Mouse (Mus musculus) cerebellum, postnatal 36 days (tissue): Measurements from ENCODE around the gene Pdrg1.

Source experiments
- DNase-seq, 2 experiments: peaks; one replicate each; pipeline ENCODE4 v3.0.0; 2021 to 2022; ENCODE audit warnings: mixed read lengths in 2 of 2

The Pdrg1 gene

GRCm38 (mm10) chr2:153031126-153032082 lies 16.2 kb upstream of the Pdrg1 start, which contains the start of gene Xkr7:
Gene Xkr7 (plus strand): TSS chr2:153031852.
- peak; percentile 68 to 76 for DNase-seq

GRCm38 (mm10) chr2:153030422-153030821 lies 15.2 kb upstream of the Pdrg1 start:
- DNase-seq: no peak

GRCm38 (mm10) chr2:153027501-153027900 lies 12.3 kb upstream of the Pdrg1 start:
- peak; percentile 60 to 61 for DNase-seq

- DNase-seq: no peak
Measured at GRCm38 (mm10) chr2:153026052-153026451, 10.8 kb upstream of the Pdrg1 start.

DNA sequence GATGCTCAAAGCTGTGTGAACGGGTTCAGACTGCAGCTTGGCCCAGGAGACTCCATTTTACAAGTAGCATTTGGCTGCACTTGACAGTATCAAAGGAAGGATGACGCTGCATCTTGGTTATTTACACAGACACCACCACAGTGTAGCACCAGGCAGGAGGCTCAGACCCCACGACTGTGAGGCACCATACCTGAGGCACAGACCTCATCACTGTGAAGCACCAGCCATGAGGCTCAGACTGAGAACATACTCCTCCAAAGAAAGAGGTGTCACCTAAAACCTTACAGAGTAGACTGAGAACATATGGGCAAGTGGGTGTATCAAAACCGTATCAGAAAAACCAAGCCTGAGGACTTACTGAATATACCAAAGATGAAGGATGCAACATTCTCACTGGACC lies 7.6 kb upstream of the Pdrg1 start:
- DNase-seq: no peak

DNA sequence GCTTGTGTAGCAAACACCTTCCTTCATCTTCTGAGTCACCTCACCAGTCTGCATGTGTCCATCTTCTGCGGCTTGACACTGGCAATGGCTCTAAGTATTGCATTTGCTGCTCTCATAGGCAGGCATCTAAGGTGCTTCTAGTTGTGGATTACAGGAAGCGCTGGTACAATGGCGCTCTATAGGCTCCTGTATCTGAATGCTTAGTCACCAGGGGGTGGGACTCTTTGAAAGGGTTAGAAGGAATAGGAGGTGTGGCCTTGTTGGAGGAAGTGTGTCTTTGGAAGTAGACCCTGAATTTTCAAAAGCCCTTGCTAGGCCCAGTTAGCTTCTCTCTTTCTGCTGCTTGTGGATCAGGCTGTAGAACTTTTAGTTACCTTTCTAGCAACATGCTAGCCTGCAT lies 5.9 kb upstream of the Pdrg1 start:
- no peak for DNase-seq

GRCm38 (mm10) chr2:153019355-153019754 lies 4.1 kb upstream of the Pdrg1 start:
- DNase-seq: no peak

DNA sequence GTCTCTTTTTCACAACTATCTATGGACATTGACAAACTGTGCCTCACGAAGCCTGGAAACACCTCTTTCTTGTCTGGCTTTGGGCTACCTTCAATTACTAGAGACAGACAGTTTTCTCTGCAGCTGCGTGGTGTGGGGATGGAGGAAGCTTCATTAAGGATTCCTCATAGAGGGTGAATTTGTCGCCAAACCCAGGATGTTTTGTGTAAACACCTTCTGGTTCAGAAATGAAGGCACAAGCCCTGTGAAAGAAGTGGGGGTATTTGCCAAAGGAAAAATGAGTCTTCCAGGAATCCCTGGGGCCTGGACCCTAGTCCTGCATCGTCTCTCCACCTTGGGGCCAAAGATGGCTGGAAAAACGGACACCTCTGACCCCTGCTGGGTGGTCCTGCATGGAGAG lies 1.6 kb upstream of the Pdrg1 start:
- DNase-seq: no peak

DNA sequence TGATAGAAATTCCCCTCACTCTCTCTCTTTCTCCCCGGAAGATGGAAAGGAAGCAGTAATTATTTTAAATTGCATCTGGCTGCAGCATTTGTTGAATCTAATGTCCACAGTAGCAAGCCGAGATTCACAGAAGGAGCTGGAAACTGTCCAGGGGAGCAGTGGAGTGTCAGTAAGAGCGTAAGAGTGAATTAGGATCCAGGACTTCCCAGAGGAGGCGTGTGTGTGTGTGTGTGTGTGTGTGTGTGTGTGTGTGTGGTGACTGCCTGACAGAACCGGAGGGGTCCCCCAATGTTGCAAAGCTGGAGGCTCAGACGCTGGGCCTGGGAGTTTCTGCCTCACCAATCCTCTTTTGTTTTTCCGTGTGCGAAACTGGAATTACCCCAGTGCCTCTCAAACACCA lies 577 bp upstream of the Pdrg1 start:
- peak; percentile 44 to 60 for DNase-seq

DNA sequence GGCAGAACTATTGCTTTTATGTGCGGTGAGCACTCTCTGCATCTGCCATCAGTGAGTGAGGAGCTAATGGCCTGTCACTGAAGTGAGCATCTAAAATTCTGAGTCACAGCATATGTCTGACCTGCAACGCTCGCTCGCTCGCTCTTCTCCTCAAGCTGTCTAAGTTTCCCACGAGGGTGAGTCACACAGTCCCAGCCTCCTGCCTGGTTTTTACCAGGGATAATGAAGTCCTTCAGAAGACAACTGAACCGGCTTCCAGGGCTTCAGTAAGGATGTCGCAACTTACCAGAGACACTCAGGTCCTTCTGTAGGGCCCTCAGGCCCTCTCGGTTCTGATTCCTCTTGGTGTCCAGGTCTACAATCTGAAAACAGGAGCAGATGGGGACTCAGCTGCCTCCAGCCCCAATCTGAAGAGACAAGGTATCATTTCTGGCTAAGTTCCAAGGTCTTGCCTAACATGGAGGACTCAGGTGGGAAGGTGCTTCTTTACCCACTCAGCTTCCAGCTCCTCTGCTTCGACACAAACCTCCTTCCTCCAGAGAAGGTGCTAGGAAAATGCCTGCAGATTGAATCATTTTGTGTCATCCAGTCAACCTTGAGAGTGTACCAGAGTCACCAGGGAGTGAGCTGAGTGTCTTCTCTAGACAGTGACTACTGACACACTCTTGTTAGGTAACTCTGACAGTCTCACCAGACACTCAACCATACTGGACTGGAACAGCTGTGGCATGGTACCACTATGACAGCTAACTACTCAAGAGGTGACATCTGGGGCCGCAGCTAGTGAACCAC lies 1.3 kb downstream of the Pdrg1 start:
- DNase-seq: no peak

GRCm38 (mm10) chr2:153009192-153009973 lies 5.8 kb downstream of the Pdrg1 start:
- DNase-seq: peak; percentile 72

DNA sequence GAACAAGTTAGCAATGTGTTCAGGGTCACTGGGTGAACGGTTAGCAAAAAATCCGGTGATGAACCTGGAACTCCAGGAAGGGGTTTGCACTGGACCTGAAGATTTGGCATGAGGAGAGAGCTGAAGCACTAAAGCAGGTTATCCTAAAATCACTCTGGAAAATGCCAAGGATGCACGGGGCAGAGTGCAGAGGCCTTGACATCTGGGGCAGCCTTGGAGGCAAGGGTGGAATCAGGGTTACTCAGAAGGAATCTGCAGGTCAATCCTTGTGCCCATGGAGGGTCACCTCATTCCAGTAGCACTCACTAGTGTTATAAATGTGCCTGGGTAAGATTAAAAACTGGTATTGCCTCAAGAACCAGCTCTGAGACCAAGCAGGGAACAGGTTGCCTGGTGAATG lies 9.2 kb downstream of the Pdrg1 start:
- no peak for DNase-seq

DNA sequence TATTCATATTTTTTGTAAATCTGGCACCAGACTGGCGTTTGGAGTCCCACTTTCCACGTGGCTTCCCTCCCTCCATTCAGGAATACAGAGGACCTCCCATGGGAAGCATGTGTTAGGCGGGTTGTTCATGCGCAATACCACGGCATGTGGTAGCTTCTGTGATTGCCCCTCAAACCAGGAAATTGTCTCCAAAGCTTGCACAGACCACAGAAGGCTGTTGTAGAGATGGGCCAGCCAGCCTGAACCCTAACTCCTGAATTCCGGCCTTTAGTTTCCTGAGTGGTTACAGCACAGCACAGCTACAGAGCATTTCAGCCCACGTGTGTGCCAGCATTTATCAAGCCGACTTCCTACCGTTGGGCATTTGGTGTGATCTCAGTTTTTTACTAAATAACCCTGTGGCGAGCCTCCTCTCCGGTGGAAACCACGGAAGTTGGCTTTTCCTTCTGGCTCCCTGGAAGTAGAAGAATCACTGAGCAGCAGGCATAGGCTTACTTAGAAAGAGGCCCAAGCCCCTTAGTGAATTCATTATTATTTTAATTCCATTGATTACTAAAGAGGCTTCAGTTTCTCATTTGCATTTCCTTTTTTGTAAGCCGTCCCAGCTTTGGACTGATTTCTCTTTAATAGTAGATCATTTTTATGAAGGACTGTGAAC lies 11.4 kb downstream of the Pdrg1 start:
- DNase-seq: no peak

GRCm38 (mm10) chr2:153002492-153003248 lies 12.6 kb downstream of the Pdrg1 start:
- no peak for DNase-seq

DNA sequence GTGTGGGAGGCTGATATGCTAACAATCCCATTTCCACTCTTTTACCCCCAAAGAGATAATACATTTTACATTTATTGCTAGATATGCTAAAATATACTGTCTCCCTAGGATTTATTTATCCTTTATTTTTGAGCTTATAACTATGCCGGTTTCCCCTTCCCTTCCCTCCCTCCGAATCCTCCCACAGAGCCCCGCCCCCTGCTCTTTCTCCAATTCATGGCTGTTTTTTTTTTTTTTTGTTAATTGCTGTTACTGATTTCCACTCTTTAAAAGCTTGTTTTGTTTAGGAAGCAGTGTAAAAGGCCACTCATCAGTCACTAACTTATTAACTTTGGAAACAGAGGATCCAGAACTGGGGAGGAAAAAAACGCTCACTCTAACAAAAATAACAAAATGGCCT lies 18.2 kb downstream of the Pdrg1 start:
- DNase-seq: no peak

GRCm38 (mm10) chr2:152991529-152991928 lies 23.7 kb downstream of the Pdrg1 start:
- DNase-seq: no peak

DNA sequence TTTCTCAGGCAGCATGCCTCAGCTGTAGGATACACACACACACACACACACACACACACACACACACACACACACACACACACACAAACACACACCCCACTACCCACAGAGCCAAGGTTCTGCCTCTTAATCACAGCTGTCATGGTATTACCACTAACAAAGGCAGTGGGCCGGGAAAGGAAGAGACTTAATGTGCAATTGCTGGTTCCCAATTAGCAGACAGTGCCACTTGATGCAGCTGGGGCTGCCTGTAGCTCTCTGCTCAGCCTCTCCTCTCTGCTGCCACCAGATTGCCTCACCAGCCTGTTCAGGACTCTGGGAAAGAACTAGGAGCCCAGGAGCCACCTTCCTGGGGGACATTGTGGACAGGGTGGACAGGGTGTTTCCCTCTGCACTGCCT lies 29.6 kb downstream of the Pdrg1 start:
- no peak for DNase-seq

DNA sequence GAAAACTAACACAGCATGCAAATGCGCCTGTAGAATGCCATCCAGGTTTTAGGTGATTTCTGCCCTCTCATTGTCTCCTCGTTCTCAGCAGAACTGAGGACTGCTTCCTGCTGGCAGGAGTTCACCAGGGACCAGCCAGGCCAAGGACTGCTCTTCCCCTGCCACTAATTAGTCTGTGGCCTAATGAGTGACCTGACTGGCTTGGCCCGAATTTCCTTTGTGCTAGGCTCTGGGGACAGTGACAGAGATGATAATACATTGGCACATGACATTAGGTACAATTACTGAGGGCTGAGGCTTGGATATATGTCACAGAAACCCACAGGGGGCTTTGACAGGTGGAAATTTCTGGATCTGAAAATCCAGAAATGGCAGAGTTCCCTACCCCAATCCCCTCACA lies 38.2 kb downstream of the Pdrg1 start:
- no peak for DNase-seq

GRCm38 (mm10) chr2:152965555-152965954 lies 49.7 kb downstream of the Pdrg1 start:
- no peak for DNase-seq

DNA sequence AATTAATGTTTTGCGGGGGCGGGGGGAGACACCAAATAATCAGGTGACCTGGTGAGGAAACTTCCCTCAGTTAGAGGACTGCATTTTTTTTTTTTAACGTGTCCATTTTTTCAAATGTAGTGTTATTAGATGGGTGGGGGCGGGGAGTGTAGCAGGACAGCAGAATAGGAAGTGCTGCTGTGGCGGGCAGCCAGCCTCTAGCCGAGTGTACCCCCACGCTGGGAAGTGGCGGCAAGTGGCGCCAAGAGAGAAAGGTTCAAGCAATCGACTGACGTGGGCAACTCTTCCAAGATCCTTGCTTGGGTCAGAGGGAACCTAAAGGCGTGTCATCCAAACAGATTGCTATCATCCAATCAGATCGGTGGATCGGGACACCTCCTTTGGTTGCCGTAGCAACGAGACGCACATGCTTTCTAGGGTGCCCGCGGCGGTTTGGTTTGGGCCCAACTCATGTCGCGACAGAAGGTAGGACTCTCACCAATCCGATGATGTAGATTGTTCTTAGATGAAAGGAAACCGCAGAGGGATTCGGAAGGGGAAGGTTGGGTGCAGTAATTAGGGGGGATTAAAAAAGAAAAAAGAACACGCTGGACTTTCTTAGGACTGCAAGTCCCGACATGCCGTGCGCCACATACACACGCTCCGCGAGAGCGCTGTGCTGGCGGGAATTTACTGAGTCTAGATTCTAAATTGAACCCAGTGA lies 53.0 kb downstream of the Pdrg1 start, which contains the start of gene Ttll9:
Gene Ttll9 (plus strand): TSS at position 395 of the 703 bp plus-strand sequence.
- peak; percentile 74 to 81 for DNase-seq
